Comparison of ENCODE assay signal across 19 mouse cellular contexts in genomic region chr4:62679157-62679556, GRCm38 (mm10).
DNase-seq lines count a peak whose midpoint lies in the region; ATAC-seq and TF ChIP-seq lines count a peak whose summit lies in the region.
"Had no signal": no experiment of that assay in that cellular context is flagged by ENCODE, and none has a peak within 500 bp of the region (broad histone marks: within the 10 kb centered on the region; RNA-seq: fewer than 3 reads in every experiment).

No protein-coding gene starts in this region.

- peak; percentile 29; the same call in 1 of the 2 replicates for ATAC-seq in neural tube, embryonic 14.5 days (ENCODE audit: low read depth)
- no peak for ATAC-seq in neural tube, embryonic 15.5 days (ENCODE audit: low FRiP score)
- peak; percentile 44 for ATAC-seq in activated CD4-positive, CD25-positive, alpha-beta regulatory T cell, adult 4 months
- ATAC-seq in liver, postnatal 0 days, result no peak
- ATAC-seq: forebrain, embryonic 16.5 days; intestine, postnatal 0 days had no signal

- H3K27ac ChIP-seq in neural tube, embryonic 14.5 days (ENCODE audit: low read depth, low read length), result no peak overlapping the region
- H3K27ac ChIP-seq in neural tube, embryonic 15.5 days (replicated peaks), result no peak overlapping the region
- no peak overlapping the region for H3K27ac ChIP-seq in liver, postnatal 0 days (ENCODE audit: low read depth)
- no peak overlapping the region for H3K27ac ChIP-seq in thymus, adult 2 months (ENCODE audit: control insufficient read depth, insufficient read depth, low read length)
- H3K27ac ChIP-seq: embryonic facial prominence, embryonic 13.5 days; heart, adult 2 months had no signal

- no peak overlapping the region for H3K9ac ChIP-seq in neural tube, embryonic 14.5 days (replicated peaks; ENCODE audit: low read depth, low read length)
- no peak overlapping the region for H3K9ac ChIP-seq in neural tube, embryonic 15.5 days (replicated peaks)
- no peak overlapping the region for H3K9ac ChIP-seq in liver, postnatal 0 days (replicated peaks)
- H3K9ac ChIP-seq: embryonic facial prominence, embryonic 13.5 days; heart, embryonic 12.5 days had no signal

- no peaks in the 10 kb centered on the region for H3K27me3 ChIP-seq in neural tube, embryonic 14.5 days (ENCODE audit: control insufficient read depth, insufficient read depth, low read length)
- no peaks in the 10 kb centered on the region for H3K27me3 ChIP-seq in neural tube, embryonic 15.5 days (replicated peaks)
- no peaks in the 10 kb centered on the region for H3K27me3 ChIP-seq in liver, postnatal 0 days (ENCODE audit: insufficient read depth, low read length)
- H3K27me3 ChIP-seq in thymus, adult 2 months (ENCODE audit: control insufficient read depth, insufficient read depth, low read length), result no peaks in the 10 kb centered on the region
- H3K27me3 ChIP-seq: embryonic facial prominence, embryonic 13.5 days had no signal

- H3K4me3 ChIP-seq in neural tube, embryonic 14.5 days (ENCODE audit: low read depth, low read length), result no peak overlapping the region
- no peak overlapping the region for H3K4me3 ChIP-seq in neural tube, embryonic 15.5 days (replicated peaks)
- H3K4me3 ChIP-seq in liver, postnatal 0 days (ENCODE audit: low read depth, low read length), result no peak overlapping the region
- no peak overlapping the region for H3K4me3 ChIP-seq in thymus, adult 2 months (ENCODE audit: control insufficient read depth, insufficient read depth, low read length)
- H3K4me3 ChIP-seq: embryonic facial prominence, embryonic 13.5 days; heart, adult 2 months; heart, embryonic 12.5 days had no signal

- no peak for TF ChIP-seq POLR2A in thymus, adult 2 months (IDR thresholded peaks at IDR 0.05; ENCODE audit: control insufficient read depth, extremely low read depth, insufficient read depth, low read length, poor library complexity)

- TF ChIP-seq CTCF in liver, postnatal 0 days (IDR thresholded peaks at IDR 0.05; ENCODE audit: low read depth), result no peak
- TF ChIP-seq CTCF in thymus, adult 2 months (IDR thresholded peaks at IDR 0.05; ENCODE audit: borderline replicate concordance, control insufficient read depth, extremely low read depth, insufficient read depth, low read length, poor library complexity), result no peak

- peaks cover 31% of the 10 kb centered on the region for H3K4me1 ChIP-seq in neural tube, embryonic 14.5 days (ENCODE audit: control insufficient read depth, insufficient read depth, low read length)
- peaks cover 57% of the 10 kb centered on the region for H3K4me1 ChIP-seq in neural tube, embryonic 15.5 days
- H3K4me1 ChIP-seq in liver, postnatal 0 days (ENCODE audit: insufficient read depth), result peaks cover 2% of the 10 kb centered on the region; the same call in 1 of the 2 replicates
- H3K4me1 ChIP-seq in thymus, adult 2 months (replicated peaks; ENCODE audit: control insufficient read depth, insufficient read depth, low read length), result peaks cover 22% of the 10 kb centered on the region

- H3K4me2 ChIP-seq in neural tube, embryonic 14.5 days (ENCODE audit: low read depth, low read length), result no peak overlapping the region
- no peak overlapping the region for H3K4me2 ChIP-seq in neural tube, embryonic 15.5 days
- H3K4me2 ChIP-seq in liver, postnatal 0 days (ENCODE audit: low read depth, low read length), result no peak overlapping the region
- H3K4me2 ChIP-seq: embryonic facial prominence, embryonic 13.5 days; heart, embryonic 12.5 days had no signal

- no peak for TF ChIP-seq EP300 in liver, postnatal 0 days (IDR thresholded peaks at IDR 0.05; ENCODE audit: low read depth)

- H3K9me3 ChIP-seq in neural tube, embryonic 14.5 days (ENCODE audit: control insufficient read depth, low read length), result no peaks in the 10 kb centered on the region
- no peaks in the 10 kb centered on the region for H3K9me3 ChIP-seq in neural tube, embryonic 15.5 days (replicated peaks)
- no peaks in the 10 kb centered on the region for H3K9me3 ChIP-seq in liver, postnatal 0 days (ENCODE audit: low read length)
- H3K9me3 ChIP-seq: embryonic facial prominence, embryonic 13.5 days; heart, embryonic 12.5 days had no signal

- H3K36me3 ChIP-seq in neural tube, embryonic 14.5 days (ENCODE audit: control insufficient read depth, insufficient read depth, low read length), result no peaks in the 10 kb centered on the region
- no peaks in the 10 kb centered on the region for H3K36me3 ChIP-seq in neural tube, embryonic 15.5 days
- no peaks in the 10 kb centered on the region for H3K36me3 ChIP-seq in liver, postnatal 0 days (replicated peaks; ENCODE audit: insufficient read depth, low read length)
- no peaks in the 10 kb centered on the region for H3K36me3 ChIP-seq in thymus, adult 2 months (ENCODE audit: control insufficient read depth, insufficient read depth, low read length)

- WGBS in neural tube, embryonic 14.5 days, result 66% methylated on average over 9 of the region's 9 CpGs
- 64% methylated on average over 9 of the region's 9 CpGs for WGBS in neural tube, embryonic 15.5 days
- 83% methylated on average over 9 of the region's 9 CpGs for WGBS in liver, postnatal 0 days (ENCODE audit: insufficient replicate concordance)
- 97% methylated on average over 9 of the region's 9 CpGs for WGBS in thymus, adult 2 months

- DNase-seq in cerebellum, adult 9-11 months, result peak; percentile 22
- DNase-seq in cerebellum, postnatal 10 days, result no peak
- DNase-seq in natural killer cell, adult 2 months (ENCODE audit: low spot score in 2 of 2), result peak; percentile 23 to 33
- DNase-seq in liver, postnatal 0 days, result no peak
- DNase-seq in thymus, adult 2 months, result no peak
- DNase-seq: adrenal gland, adult 8-10 months; adrenal gland, postnatal 36 days; cerebellum, adult 8-10 months; cerebellum, postnatal 36 days; gastrocnemius, postnatal 14 days; heart, adult 2 months; kidney, adult 8-10 months had no signal

Comparison
In these comparisons a context has a peak if more than half of its experiments do, and no peak if none do; other contexts are left out.
1. DNase-seq: peak in cerebellum, adult 9-11 months (single experiment) and natural killer cell, adult 2 months (2 of 2); none in cerebellum, postnatal 10 days (0 of 2), liver, postnatal 0 days (single experiment) and thymus, adult 2 months (single experiment).
2. ATAC-seq: peak in neural tube, embryonic 14.5 days (single experiment) and activated CD4-positive, CD25-positive, alpha-beta regulatory T cell, adult 4 months (single experiment); none in neural tube, embryonic 15.5 days (single experiment) and liver, postnatal 0 days (single experiment).